Mouse (Mus musculus): Measurements from ENCODE around the gene Rtp1. TPM values are rescaled to one million over a fixed set of nuclear protein-coding genes. Genes with fewer than 3 reads are reported as not detected.

The Rtp1 gene
- polyA plus RNA-seq, 1 experiment from 2014 or later, result not detected

GRCm38 (mm10) chr16:23417456-23418240, 11.3 kb upstream of the Rtp1 start:
- H3K4me3 ChIP-seq (replicated peaks), result no peak overlapping the region
- no peak overlapping the region for H3K9ac ChIP-seq
- no peaks in the 10 kb centered on the region for H3K27me3 ChIP-seq
- no peaks in the 10 kb centered on the region for H3K36me3 ChIP-seq (replicated peaks)
- no peak overlapping the region for H3K4me2 ChIP-seq
- 67% methylated on average over 13 of the region's 13 CpGs for WGBS (ENCODE audit: insufficient replicate concordance)
- H3K9me3 ChIP-seq (replicated peaks), result no peaks in the 10 kb centered on the region
- no peak overlapping the region for H3K27ac ChIP-seq (replicated peaks)
- no peaks in the 10 kb centered on the region for H3K4me1 ChIP-seq (replicated peaks)
- ATAC-seq (ENCODE audit: insufficient read depth), result no peak

GRCm38 (mm10) chr16:23419565-23420085, 9.3 kb upstream of the Rtp1 start:
- Histone ChIP-seq H3K36me3 (replicated peaks) (no peaks in the 10 kb centered on the region), H3K4me2 (no peak overlapping the region), H3K27ac (replicated peaks) (no peak overlapping the region), H3K4me1 (replicated peaks) (no peaks in the 10 kb centered on the region), H3K4me3 (replicated peaks) (no peak overlapping the region), H3K27me3 (no peaks in the 10 kb centered on the region), H3K9ac (no peak overlapping the region), H3K9me3 (replicated peaks) (no peaks in the 10 kb centered on the region)
- 55% methylated on average over 8 of the region's 8 CpGs for WGBS (ENCODE audit: insufficient replicate concordance)
- ATAC-seq (ENCODE audit: insufficient read depth), result no peak

GRCm38 (mm10) chr16:23423825-23424224, 5.1 kb upstream of the Rtp1 start:
- Histone ChIP-seq H3K4me1 (replicated peaks) (no peaks in the 10 kb centered on the region), H3K4me3 (replicated peaks) (no peak overlapping the region), H3K4me2 (no peak overlapping the region), H3K9ac (no peak overlapping the region), H3K9me3 (replicated peaks) (no peaks in the 10 kb centered on the region), H3K36me3 (replicated peaks) (no peaks in the 10 kb centered on the region), H3K27ac (replicated peaks) (no peak overlapping the region), H3K27me3 (no peaks in the 10 kb centered on the region)
- WGBS (ENCODE audit: insufficient replicate concordance), result 56% methylated on average over 5 of the region's 5 CpGs
- no peak for ATAC-seq (ENCODE audit: insufficient read depth)

GRCm38 (mm10) chr16:23427701-23428100, 1.2 kb upstream of the Rtp1 start:
- ATAC-seq (ENCODE audit: insufficient read depth), result no peak

GRCm38 (mm10) chr16:23429991-23430390, 1.1 kb downstream of the Rtp1 start:
- no peak overlapping the region for H3K4me3 ChIP-seq (replicated peaks)
- H3K4me2 ChIP-seq, result no peak overlapping the region
- WGBS (ENCODE audit: insufficient replicate concordance), result 68% methylated on average over 8 of the region's 8 CpGs
- no peaks in the 10 kb centered on the region for H3K9me3 ChIP-seq (replicated peaks)
- ATAC-seq (ENCODE audit: insufficient read depth), result no peak
- H3K9ac ChIP-seq, result no peak overlapping the region
- H3K36me3 ChIP-seq (replicated peaks), result no peaks in the 10 kb centered on the region
- H3K27ac ChIP-seq (replicated peaks), result no peak overlapping the region
- no peaks in the 10 kb centered on the region for H3K27me3 ChIP-seq
- H3K4me1 ChIP-seq (replicated peaks), result no peaks in the 10 kb centered on the region

More at GRCm38 (mm10) chr16:23427701-23428100, 1.2 kb upstream of the Rtp1 start:
- no peak overlapping the region for H3K4me3 ChIP-seq (replicated peaks)
- H3K27ac ChIP-seq (replicated peaks), result no peak overlapping the region
- no peaks in the 10 kb centered on the region for H3K4me1 ChIP-seq (replicated peaks)
- no peak overlapping the region for H3K4me2 ChIP-seq
- WGBS (ENCODE audit: insufficient replicate concordance), result 57% methylated on average over 1 of the region's 1 CpGs
- no peaks in the 10 kb centered on the region for H3K27me3 ChIP-seq
- H3K9me3 ChIP-seq (replicated peaks), result no peaks in the 10 kb centered on the region
- no peak overlapping the region for H3K9ac ChIP-seq
- H3K36me3 ChIP-seq (replicated peaks), result no peaks in the 10 kb centered on the region

GRCm38 (mm10) chr16:23437404-23438166, 8.7 kb downstream of the Rtp1 start:
- Histone ChIP-seq H3K4me1 (replicated peaks) (no peaks in the 10 kb centered on the region), H3K27ac (replicated peaks) (no peak overlapping the region), H3K9me3 (replicated peaks) (no peaks in the 10 kb centered on the region), H3K4me3 (replicated peaks) (no peak overlapping the region), H3K4me2 (no peak overlapping the region), H3K27me3 (no peaks in the 10 kb centered on the region), H3K36me3 (replicated peaks) (no peaks in the 10 kb centered on the region), H3K9ac (no peak overlapping the region)
- WGBS (ENCODE audit: insufficient replicate concordance), result 49% methylated on average over 12 of the region's 12 CpGs
- ATAC-seq (ENCODE audit: insufficient read depth), result no peak

GRCm38 (mm10) chr16:23444231-23444630, 15.3 kb downstream of the Rtp1 start:
- no peak for ATAC-seq (ENCODE audit: insufficient read depth)
- no peaks in the 10 kb centered on the region for H3K4me1 ChIP-seq (replicated peaks)
- no peak overlapping the region for H3K4me3 ChIP-seq (replicated peaks)
- no peaks in the 10 kb centered on the region for H3K27me3 ChIP-seq
- WGBS (ENCODE audit: insufficient replicate concordance), result 63% methylated on average over 4 of the region's 4 CpGs
- H3K9ac ChIP-seq, result no peak overlapping the region
- H3K27ac ChIP-seq (replicated peaks), result no peak overlapping the region
- H3K9me3 ChIP-seq (replicated peaks), result no peaks in the 10 kb centered on the region
- H3K4me2 ChIP-seq, result no peak overlapping the region
- no peaks in the 10 kb centered on the region for H3K36me3 ChIP-seq (replicated peaks)

- ATAC-seq (ENCODE audit: insufficient read depth), result no peak
- Histone ChIP-seq H3K4me1 (replicated peaks) (no peaks in the 10 kb centered on the region), H3K9ac (no peak overlapping the region), H3K4me2 (no peak overlapping the region), H3K4me3 (replicated peaks) (no peak overlapping the region), H3K27me3 (no peaks in the 10 kb centered on the region), H3K27ac (replicated peaks) (no peak overlapping the region), H3K9me3 (replicated peaks) (no peaks in the 10 kb centered on the region), H3K36me3 (replicated peaks) (no peaks in the 10 kb centered on the region)
- 48% methylated on average over 2 of the region's 2 CpGs for WGBS (ENCODE audit: insufficient replicate concordance)
Observed at GRCm38 (mm10) chr16:23449946-23450345, 21.0 kb downstream of the Rtp1 start.

GRCm38 (mm10) chr16:23450816-23451215, 21.9 kb downstream of the Rtp1 start:
- Histone ChIP-seq H3K27ac (replicated peaks) (no peak overlapping the region), H3K27me3 (no peaks in the 10 kb centered on the region), H3K4me1 (replicated peaks) (no peaks in the 10 kb centered on the region), H3K4me2 (no peak overlapping the region), H3K36me3 (replicated peaks) (no peaks in the 10 kb centered on the region), H3K9ac (no peak overlapping the region), H3K4me3 (replicated peaks) (no peak overlapping the region), H3K9me3 (replicated peaks) (no peaks in the 10 kb centered on the region)
- WGBS (ENCODE audit: insufficient replicate concordance), result 67% methylated on average over 4 of the region's 4 CpGs
- ATAC-seq (ENCODE audit: insufficient read depth), result no peak

- Histone ChIP-seq H3K4me1 (replicated peaks) (no peaks in the 10 kb centered on the region), H3K4me3 (replicated peaks) (no peak overlapping the region), H3K36me3 (replicated peaks) (no peaks in the 10 kb centered on the region), H3K4me2 (no peak overlapping the region), H3K27ac (replicated peaks) (no peak overlapping the region), H3K9ac (no peak overlapping the region), H3K27me3 (no peaks in the 10 kb centered on the region), H3K9me3 (replicated peaks) (no peaks in the 10 kb centered on the region)
- ATAC-seq (ENCODE audit: insufficient read depth), result no peak
- 24% methylated on average over 3 of the region's 3 CpGs for whole genome bisulfite sequencing (ENCODE audit: insufficient replicate concordance)
Observed at GRCm38 (mm10) chr16:23452476-23452875, 23.5 kb downstream of the Rtp1 start.

GRCm38 (mm10) chr16:23454376-23454775, 25.4 kb downstream of the Rtp1 start:
- Histone ChIP-seq H3K9me3 (replicated peaks) (no peaks in the 10 kb centered on the region), H3K4me3 (replicated peaks) (no peak overlapping the region), H3K27ac (replicated peaks) (no peak overlapping the region), H3K27me3 (no peaks in the 10 kb centered on the region), H3K4me1 (replicated peaks) (no peaks in the 10 kb centered on the region), H3K9ac (no peak overlapping the region), H3K36me3 (replicated peaks) (0 out of 2 replicates have a peak, but pooled peaks cover 5% of the 10 kb centered on the region), H3K4me2 (no peak overlapping the region)
- 44% methylated on average over 6 of the region's 6 CpGs for WGBS (ENCODE audit: insufficient replicate concordance)
- no peak for ATAC-seq (ENCODE audit: insufficient read depth)
